Mouse (Mus musculus) testis, postnatal 10 days (tissue): ENCODE results near the gene Rhou.

ENCODE experiments used
- DNase-seq: peaks from one replicate; pipeline ENCODE4 v3.0.0; 2021; ENCODE audit warnings: low spot score

Rhou gene

GRCm38 (mm10) chr8:123651390-123652098 is 2.2 kb upstream of the Rhou start:
- DNase-seq, result no peak

GRCm38 (mm10) chr8:123652641-123653040 is 1.1 kb upstream of the Rhou start:
- no peak for DNase-seq

GRCm38 (mm10) chr8:123653994-123654569 is 353 bp downstream of the Rhou start:
- DNase-seq, result peak; percentile 75

GRCm38 (mm10) chr8:123654763-123655162 is 1.0 kb downstream of the Rhou start:
- no peak for DNase-seq

- no peak for DNase-seq
These were observed 1.6 kb downstream of the Rhou start for GRCm38 (mm10) chr8:123655351-123655779.

GRCm38 (mm10) chr8:123657826-123658225 is 4.1 kb downstream of the Rhou start:
- no peak for DNase-seq

GRCm38 (mm10) chr8:123659469-123660057 is 5.8 kb downstream of the Rhou start:
- DNase-seq, result no peak

GRCm38 (mm10) chr8:123661515-123661914 is 7.8 kb downstream of the Rhou start:
- no peak for DNase-seq

- DNase-seq, result no peak
These were observed 11.9 kb downstream of the Rhou start for GRCm38 (mm10) chr8:123665580-123665979.

GRCm38 (mm10) chr8:123666832-123667231 is 13.1 kb downstream of the Rhou start:
- no peak for DNase-seq

GRCm38 (mm10) chr8:123668681-123669080 is 15.0 kb downstream of the Rhou start:
- no peak for DNase-seq

GRCm38 (mm10) chr8:123670766-123671165 is 17.0 kb downstream of the Rhou start:
- DNase-seq, result no peak

GRCm38 (mm10) chr8:123671454-123671853 is 17.7 kb downstream of the Rhou start:
- no peak for DNase-seq

- no peak for DNase-seq
These were observed 18.9 kb downstream of the Rhou start for GRCm38 (mm10) chr8:123672648-123673047.

- no peak for DNase-seq
These were observed 21.9 kb downstream of the Rhou start for GRCm38 (mm10) chr8:123675611-123676010.

- DNase-seq, result no peak
These were observed 24.7 kb downstream of the Rhou start for GRCm38 (mm10) chr8:123678390-123678789.

GRCm38 (mm10) chr8:123682073-123682761 is 28.5 kb downstream of the Rhou start:
- peak; percentile 83 for DNase-seq

- no peak for DNase-seq
These were observed 29.6 kb downstream of the Rhou start for GRCm38 (mm10) chr8:123683321-123683720.

- no peak for DNase-seq
These were observed 31.1 kb downstream of the Rhou start for GRCm38 (mm10) chr8:123684806-123685205.

GRCm38 (mm10) chr8:123685477-123685876 is 31.7 kb downstream of the Rhou start:
- DNase-seq, result no peak

GRCm38 (mm10) chr8:123687826-123688225 is 34.1 kb downstream of the Rhou start:
- DNase-seq, result no peak

GRCm38 (mm10) chr8:123692165-123692962 is 38.6 kb downstream of the Rhou start:
- no peak for DNase-seq
